Mouse (Mus musculus): ENCODE data around the gene A230050P20Rik. TPM values are rescaled to one million over a fixed set of nuclear protein-coding genes. Genes with fewer than 3 reads are reported as not detected.

Gene A230050P20Rik
- polyA plus RNA-seq, 1 experiment from 2014 or later = 6.3 TPM

- Histone ChIP-seq H3K36me3 (ENCODE audit: control insufficient read depth, insufficient read depth, low read length) (peaks cover 65% of the 10 kb centered on the region), H3K27ac (replicated peaks; ENCODE audit: low read depth, low read length) (no peak overlapping the region), H3K9me3 (ENCODE audit: control insufficient read depth, low read length) (no peaks in the 10 kb centered on the region), H3K4me3 (ENCODE audit: low read depth, low read length) (no peak overlapping the region), H3K27me3 (replicated peaks; ENCODE audit: control insufficient read depth, insufficient read depth, low read length) (no peaks in the 10 kb centered on the region), H3K4me1 (ENCODE audit: control insufficient read depth, insufficient read depth, low read length) (peaks cover 7% of the 10 kb centered on the region; the same call in 1 of the 2 replicates), H3K4me2 (ENCODE audit: low read depth, low read length) (no peak overlapping the region), H3K9ac (ENCODE audit: low read depth, low read length) (no peak overlapping the region; the same call in 1 of the 2 replicates)
- ATAC-seq (ENCODE audit: low read depth) (no peak), DNase-seq (ENCODE audit: low spot score) (no peak)
- WGBS = 92% methylated on average over 9 of the region's 9 CpGs
These were observed 26.9 kb downstream of the A230050P20Rik start for GRCm38 (mm10) chr9:20895382-20895781.

GRCm38 (mm10) chr9:20897736-20898510 lies 29.5 kb downstream of the A230050P20Rik start:
- Histone ChIP-seq H3K4me1 (ENCODE audit: control insufficient read depth, insufficient read depth, low read length) (peaks cover 7% of the 10 kb centered on the region; the same call in 1 of the 2 replicates), H3K9ac (ENCODE audit: low read depth, low read length) (peak overlapping the region; percentile 96), H3K4me3 (ENCODE audit: low read depth, low read length) (peak overlapping the region; percentile 93), H3K4me2 (ENCODE audit: low read depth, low read length) (peak overlapping the region; percentile 67), H3K9me3 (ENCODE audit: control insufficient read depth, low read length) (no peaks in the 10 kb centered on the region), H3K36me3 (ENCODE audit: control insufficient read depth, insufficient read depth, low read length) (peaks cover 39% of the 10 kb centered on the region), H3K27me3 (replicated peaks; ENCODE audit: control insufficient read depth, insufficient read depth, low read length) (no peaks in the 10 kb centered on the region), H3K27ac (replicated peaks; ENCODE audit: low read depth, low read length) (0 out of 2 replicates have a peak overlapping the region, but pooled peaks have one; percentile 40)
- DNase-seq (ENCODE audit: low spot score) (no peak), ATAC-seq (ENCODE audit: low read depth) (peak; percentile 42)
- 6% methylated on average over 20 of the region's 39 CpGs for WGBS

- no peaks in the 10 kb centered on the region for H3K9me3 ChIP-seq (ENCODE audit: control insufficient read depth, low read length)
- peaks cover 33% of the 10 kb centered on the region for H3K36me3 ChIP-seq (ENCODE audit: control insufficient read depth, insufficient read depth, low read length)
- peaks cover 7% of the 10 kb centered on the region; the same call in 1 of the 2 replicates for H3K4me1 ChIP-seq (ENCODE audit: control insufficient read depth, insufficient read depth, low read length)
- H3K27ac ChIP-seq (replicated peaks; ENCODE audit: low read depth, low read length) = 0 out of 2 replicates have a peak within 1 kb of the TSS, but pooled peaks have one; percentile 40
- peak within 1 kb of the TSS; percentile 93 for H3K4me3 ChIP-seq (ENCODE audit: low read depth, low read length)
- H3K27me3 ChIP-seq (replicated peaks; ENCODE audit: control insufficient read depth, insufficient read depth, low read length) = no peaks in the 10 kb centered on the region
- peak within 1 kb of the TSS; percentile 96 for H3K9ac ChIP-seq (ENCODE audit: low read depth, low read length)
- peak within 1 kb of the TSS; percentile 67 for H3K4me2 ChIP-seq (ENCODE audit: low read depth, low read length)
- DNase-seq (ENCODE audit: low spot score) (peak; percentile 94), ATAC-seq (ENCODE audit: low read depth) (peak; percentile 90)
- WGBS = 4% methylated on average over 34 of the region's 34 CpGs
These were observed 30.1 kb downstream of the A230050P20Rik start, which contains the start of gene Eif3g for GRCm38 (mm10) chr9:20898511-20899073. Gene Eif3g (minus strand): TSS chr9:20898623.

- H3K27ac ChIP-seq (replicated peaks; ENCODE audit: low read depth, low read length) = no peak overlapping the region
- DNase-seq (ENCODE audit: low spot score) (peak; percentile 60), ATAC-seq (ENCODE audit: low read depth) (0 out of 2 replicates have a peak, but pooled peaks have one; percentile 6)
- no peaks in the 10 kb centered on the region for H3K27me3 ChIP-seq (replicated peaks; ENCODE audit: control insufficient read depth, insufficient read depth, low read length)
- no peak overlapping the region for H3K4me3 ChIP-seq (ENCODE audit: low read depth, low read length)
- 11% methylated on average over 13 of the region's 13 CpGs for WGBS
- H3K9me3 ChIP-seq (ENCODE audit: control insufficient read depth, low read length) = no peaks in the 10 kb centered on the region
- peaks cover 7% of the 10 kb centered on the region; the same call in 1 of the 2 replicates for H3K4me1 ChIP-seq (ENCODE audit: control insufficient read depth, insufficient read depth, low read length)
- H3K9ac ChIP-seq (ENCODE audit: low read depth, low read length) = no peak overlapping the region
- H3K4me2 ChIP-seq (ENCODE audit: low read depth, low read length) = no peak overlapping the region
- H3K36me3 ChIP-seq (ENCODE audit: control insufficient read depth, insufficient read depth, low read length) = peaks cover 24% of the 10 kb centered on the region
These were observed 33.2 kb downstream of the A230050P20Rik start for GRCm38 (mm10) chr9:20901466-20902173.

GRCm38 (mm10) chr9:20902174-20902491 lies 33.7 kb downstream of the A230050P20Rik start:
- Histone ChIP-seq H3K36me3 (ENCODE audit: control insufficient read depth, insufficient read depth, low read length) (peaks cover 27% of the 10 kb centered on the region), H3K4me2 (ENCODE audit: low read depth, low read length) (no peak overlapping the region), H3K4me1 (ENCODE audit: control insufficient read depth, insufficient read depth, low read length) (peaks cover 6% of the 10 kb centered on the region; the same call in 1 of the 2 replicates), H3K4me3 (ENCODE audit: low read depth, low read length) (no peak overlapping the region), H3K9me3 (ENCODE audit: control insufficient read depth, low read length) (no peaks in the 10 kb centered on the region), H3K9ac (ENCODE audit: low read depth, low read length) (no peak overlapping the region), H3K27ac (replicated peaks; ENCODE audit: low read depth, low read length) (no peak overlapping the region), H3K27me3 (replicated peaks; ENCODE audit: control insufficient read depth, insufficient read depth, low read length) (no peaks in the 10 kb centered on the region)
- DNase-seq (ENCODE audit: low spot score) = no peak
- no peak for ATAC-seq (ENCODE audit: low read depth)
- WGBS = 36% methylated on average over 6 of the region's 6 CpGs

GRCm38 (mm10) chr9:20909948-20910347 lies 41.5 kb downstream of the A230050P20Rik start:
- Histone ChIP-seq H3K4me2 (ENCODE audit: low read depth, low read length) (no peak overlapping the region), H3K27ac (replicated peaks; ENCODE audit: low read depth, low read length) (no peak overlapping the region), H3K4me3 (ENCODE audit: low read depth, low read length) (no peak overlapping the region), H3K36me3 (ENCODE audit: control insufficient read depth, insufficient read depth, low read length) (peaks cover 99% of the 10 kb centered on the region), H3K27me3 (replicated peaks; ENCODE audit: control insufficient read depth, insufficient read depth, low read length) (no peaks in the 10 kb centered on the region), H3K4me1 (ENCODE audit: control insufficient read depth, insufficient read depth, low read length) (no peaks in the 10 kb centered on the region), H3K9ac (ENCODE audit: low read depth, low read length) (no peak overlapping the region), H3K9me3 (ENCODE audit: control insufficient read depth, low read length) (no peaks in the 10 kb centered on the region)
- DNase-seq (ENCODE audit: low spot score) = no peak
- no peak for ATAC-seq (ENCODE audit: low read depth)
- WGBS = 92% methylated on average over 9 of the region's 9 CpGs

- ATAC-seq (ENCODE audit: low read depth) (no peak), DNase-seq (ENCODE audit: low spot score) (no peak)
- Histone ChIP-seq H3K4me3 (ENCODE audit: low read depth, low read length) (no peak overlapping the region), H3K4me1 (ENCODE audit: control insufficient read depth, insufficient read depth, low read length) (no peaks in the 10 kb centered on the region), H3K27me3 (replicated peaks; ENCODE audit: control insufficient read depth, insufficient read depth, low read length) (no peaks in the 10 kb centered on the region), H3K36me3 (ENCODE audit: control insufficient read depth, insufficient read depth, low read length) (peaks cover 100% of the 10 kb centered on the region), H3K9ac (ENCODE audit: low read depth, low read length) (no peak overlapping the region), H3K4me2 (ENCODE audit: low read depth, low read length) (no peak overlapping the region), H3K27ac (replicated peaks; ENCODE audit: low read depth, low read length) (no peak overlapping the region), H3K9me3 (ENCODE audit: control insufficient read depth, low read length) (no peaks in the 10 kb centered on the region)
- 85% methylated on average over 4 of the region's 4 CpGs for WGBS
These were observed 47.7 kb downstream of the A230050P20Rik start for GRCm38 (mm10) chr9:20916160-20916559.

GRCm38 (mm10) chr9:20923258-20923657 lies 54.8 kb downstream of the A230050P20Rik start:
- no peaks in the 10 kb centered on the region for H3K9me3 ChIP-seq (ENCODE audit: control insufficient read depth, low read length)
- H3K4me2 ChIP-seq (ENCODE audit: low read depth, low read length) = no peak overlapping the region
- no peaks in the 10 kb centered on the region for H3K27me3 ChIP-seq (replicated peaks; ENCODE audit: control insufficient read depth, insufficient read depth, low read length)
- H3K27ac ChIP-seq (replicated peaks; ENCODE audit: low read depth, low read length) = no peak overlapping the region
- no peak overlapping the region for H3K4me3 ChIP-seq (ENCODE audit: low read depth, low read length)
- DNase-seq (ENCODE audit: low spot score) (no peak), ATAC-seq (ENCODE audit: low read depth) (no peak)
- H3K9ac ChIP-seq (ENCODE audit: low read depth, low read length) = no peak overlapping the region
- 98% methylated on average over 3 of the region's 3 CpGs for WGBS
- H3K36me3 ChIP-seq (ENCODE audit: control insufficient read depth, insufficient read depth, low read length) = peaks cover 100% of the 10 kb centered on the region
- no peaks in the 10 kb centered on the region for H3K4me1 ChIP-seq (ENCODE audit: control insufficient read depth, insufficient read depth, low read length)
